Mouse (Mus musculus): ENCODE measurements at regions not wholly inside any gene's neighbourhood (a gene's known extent, or its start where the extent isn't known, plus 50 kb on each side); places are given as distances from the start of the nearest gene placed in this dataset.
A peak's percentile ranks its signal among the peaks of the same experiment; 100 is the strongest.

- DNase-seq (ENCODE audit: low read depth) = no peak
Measured at GRCm38 (mm10) chr13:90292124-90292523, 202.7 kb upstream of the Xrcc4 start.

GRCm38 (mm10) chr13:90280976-90281375, 191.6 kb upstream of the Xrcc4 start:
- no peak for DNase-seq (ENCODE audit: low read depth)

DNA sequence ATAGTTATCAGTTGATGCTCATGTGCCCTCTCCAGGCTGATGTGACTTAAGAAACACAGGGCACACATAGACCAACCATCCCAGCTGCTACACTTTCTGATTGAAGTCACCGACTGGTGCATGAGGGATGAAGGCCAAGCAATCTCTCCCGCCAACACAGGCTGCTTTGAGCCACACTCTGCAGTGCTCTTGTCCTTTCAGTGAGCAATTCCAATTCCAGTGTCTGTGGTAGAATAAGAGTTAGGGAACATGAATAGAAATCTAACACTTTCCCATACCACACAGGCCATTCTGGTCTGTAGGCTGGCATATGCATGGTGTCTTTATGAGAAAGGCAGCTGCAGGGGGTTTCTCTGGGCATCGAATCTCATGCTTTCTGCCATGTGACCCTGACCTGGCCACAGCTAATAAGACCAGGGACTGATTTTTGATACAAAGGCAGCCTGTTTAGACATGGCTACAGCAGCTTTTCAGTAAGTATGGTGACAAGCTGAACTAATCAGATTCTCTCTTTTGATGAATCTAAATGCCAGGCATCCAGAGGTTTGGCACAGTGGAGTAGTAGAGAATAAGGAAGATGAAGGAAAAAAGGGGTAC, 190.5 kb upstream of the Xrcc4 start:
- no peak for DNase-seq (ENCODE audit: low read depth)

GRCm38 (mm10) chr13:90279355-90279754, 189.9 kb upstream of the Xrcc4 start:
- no peak for DNase-seq (ENCODE audit: low read depth)

DNA sequence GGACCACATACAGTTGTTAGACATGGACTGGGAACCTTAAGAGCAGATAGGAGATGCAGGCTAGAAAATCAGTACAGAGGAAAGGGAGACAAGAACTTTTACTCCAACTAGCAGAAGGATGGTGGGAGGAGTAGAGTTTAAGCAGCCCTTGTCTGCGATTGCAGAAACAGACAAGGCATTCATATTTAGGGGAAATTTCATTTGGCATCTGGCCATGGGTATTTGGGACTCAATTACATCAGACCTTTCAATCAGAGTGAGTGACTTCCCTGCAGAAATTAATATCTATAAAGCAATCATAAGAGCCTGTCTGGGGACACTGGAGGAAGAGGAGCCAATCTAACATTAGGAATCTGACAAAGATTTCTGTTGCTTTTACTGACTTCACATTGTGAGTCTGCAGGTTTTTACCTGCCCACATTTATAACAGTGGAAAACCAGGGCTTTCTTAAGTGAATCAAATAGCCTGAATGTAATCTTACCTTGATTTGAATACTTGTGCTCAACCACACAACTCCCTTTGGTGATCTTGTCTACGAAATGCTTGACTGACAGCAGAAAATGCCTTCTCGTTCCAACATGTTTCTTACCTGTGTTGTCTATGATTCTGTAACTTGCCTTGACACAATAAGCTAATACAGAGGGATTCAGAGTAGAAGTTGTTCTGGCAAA, 169.8 kb upstream of the Xrcc4 start:
- DNase-seq (ENCODE audit: low read depth) = no peak

DNA sequence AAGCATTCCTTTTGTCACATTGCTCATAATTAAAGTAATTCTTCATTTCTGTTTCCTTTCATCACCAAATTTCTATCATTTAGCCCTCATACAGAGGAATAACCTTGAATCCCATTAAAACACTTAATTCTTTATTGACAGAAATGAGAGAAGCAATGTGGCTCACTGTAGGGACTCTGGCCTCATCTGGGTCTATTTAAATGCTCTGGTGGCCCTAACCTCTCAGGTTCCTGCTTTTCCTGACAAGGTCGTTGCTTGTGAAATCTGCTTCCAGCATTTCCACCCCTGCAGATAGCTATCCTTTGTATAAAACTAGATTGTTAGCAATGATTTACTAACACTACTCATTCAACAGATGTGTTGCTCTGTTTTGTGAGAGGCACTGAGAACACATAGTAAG, 163.6 kb upstream of the Xrcc4 start:
- DNase-seq (ENCODE audit: low read depth) = no peak

GRCm38 (mm10) chr13:90245997-90246765, 156.8 kb upstream of the Xrcc4 start:
- no peak for DNase-seq (ENCODE audit: low read depth)

DNA sequence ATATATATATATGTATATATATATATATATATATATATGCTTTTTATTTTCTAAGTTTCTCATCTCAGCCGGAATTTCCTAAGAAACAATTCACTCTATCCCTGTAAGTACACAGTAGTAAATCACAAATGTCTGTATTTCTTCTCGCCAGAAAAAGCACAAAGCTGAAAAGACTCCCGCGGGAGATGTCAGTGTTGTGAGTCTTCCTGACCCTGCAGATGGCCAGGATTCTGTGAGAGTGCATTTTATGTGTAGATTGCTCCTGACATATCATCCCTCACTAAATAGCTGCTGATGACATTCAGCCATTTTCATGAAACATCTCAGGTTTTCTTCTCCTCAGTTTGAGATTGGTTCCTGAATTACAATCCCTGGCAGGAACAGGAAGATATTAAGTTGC, 148.9 kb upstream of the Xrcc4 start:
- no peak for DNase-seq (ENCODE audit: low read depth)

DNA sequence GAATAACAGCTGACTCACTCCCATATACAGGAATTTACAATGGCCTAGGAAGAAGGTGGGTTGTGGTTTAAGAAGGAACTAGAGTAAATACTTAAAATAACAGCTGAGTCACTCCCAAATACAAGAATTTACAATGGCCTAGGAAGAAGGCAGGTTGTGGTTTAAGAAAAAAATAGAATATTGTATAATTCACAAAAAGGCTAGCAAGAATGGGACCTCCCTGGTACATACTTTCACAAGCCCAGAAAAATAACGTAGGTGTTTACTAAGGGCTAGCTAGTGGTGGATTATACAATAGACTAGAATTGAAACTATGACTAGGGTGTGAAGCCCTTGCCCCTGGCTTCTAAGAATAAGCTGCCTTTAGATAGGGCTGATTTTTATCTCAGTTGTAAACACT, 144.6 kb upstream of the Xrcc4 start:
- DNase-seq (ENCODE audit: low read depth) = peak; percentile 34

DNA sequence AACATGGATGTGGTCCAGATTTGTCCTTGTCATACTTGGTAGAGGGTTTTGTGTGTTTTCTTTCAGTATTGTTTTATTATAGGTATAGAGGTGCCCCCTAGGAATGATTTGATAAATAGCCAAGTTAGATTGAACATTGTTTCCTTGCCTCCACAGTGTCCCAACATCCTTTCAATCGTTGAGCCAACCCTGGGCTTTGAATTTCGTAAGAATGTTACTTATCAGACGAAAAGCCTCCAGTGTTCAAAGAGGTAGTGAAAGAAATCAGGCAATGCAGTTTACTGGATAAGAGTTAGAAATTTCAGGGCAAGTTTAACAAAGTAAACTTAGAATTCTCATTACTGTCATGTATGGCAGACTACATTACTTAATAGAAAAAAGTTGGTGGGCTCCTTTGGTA, 144.2 kb upstream of the Xrcc4 start:
- DNase-seq (ENCODE audit: low read depth) = peak; percentile 15

- DNase-seq (ENCODE audit: low read depth) = no peak
Measured at GRCm38 (mm10) chr13:90229106-90229505, 139.7 kb upstream of the Xrcc4 start.

DNA sequence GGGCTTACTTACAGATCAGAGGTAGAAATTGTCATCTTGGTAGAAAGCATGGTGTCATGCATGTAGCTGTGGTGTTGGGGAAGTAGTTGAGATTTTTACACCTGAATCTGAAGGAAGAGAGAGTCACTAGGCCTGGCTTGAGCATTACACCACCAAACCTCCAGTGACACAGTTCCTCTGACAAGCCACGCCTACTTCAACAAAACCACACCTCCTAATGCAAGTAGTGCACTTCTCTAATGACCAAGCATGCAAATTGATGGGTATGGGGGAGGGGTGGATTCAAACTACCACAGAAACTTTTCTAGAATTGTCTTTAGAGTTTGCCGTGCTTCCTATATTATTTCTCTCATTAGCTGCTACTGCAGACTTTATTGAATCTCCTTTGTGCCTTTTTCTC, 136.8 kb upstream of the Xrcc4 start:
- DNase-seq (ENCODE audit: low read depth) = no peak

DNA sequence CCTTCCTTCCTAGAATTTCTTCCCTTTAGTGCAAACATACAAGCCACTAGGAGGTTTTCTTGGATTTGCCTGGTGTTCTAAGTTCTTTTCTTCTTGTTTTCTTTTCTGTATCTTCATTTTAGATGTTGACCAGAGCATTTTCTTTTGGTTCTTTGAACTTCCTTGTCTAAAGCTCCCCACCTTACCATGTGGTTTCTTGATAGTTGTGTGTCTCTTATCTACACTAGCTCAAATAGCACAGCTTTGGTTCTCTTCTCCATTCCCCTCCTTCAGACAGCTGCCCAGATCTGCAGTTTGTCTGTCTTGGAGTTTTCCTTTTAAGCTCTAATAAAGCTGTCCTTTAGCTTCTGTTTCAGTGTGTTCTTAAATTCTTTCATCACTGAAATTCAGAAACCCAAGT, 123.0 kb upstream of the Xrcc4 start:
- no peak for DNase-seq (ENCODE audit: low read depth)

DNA sequence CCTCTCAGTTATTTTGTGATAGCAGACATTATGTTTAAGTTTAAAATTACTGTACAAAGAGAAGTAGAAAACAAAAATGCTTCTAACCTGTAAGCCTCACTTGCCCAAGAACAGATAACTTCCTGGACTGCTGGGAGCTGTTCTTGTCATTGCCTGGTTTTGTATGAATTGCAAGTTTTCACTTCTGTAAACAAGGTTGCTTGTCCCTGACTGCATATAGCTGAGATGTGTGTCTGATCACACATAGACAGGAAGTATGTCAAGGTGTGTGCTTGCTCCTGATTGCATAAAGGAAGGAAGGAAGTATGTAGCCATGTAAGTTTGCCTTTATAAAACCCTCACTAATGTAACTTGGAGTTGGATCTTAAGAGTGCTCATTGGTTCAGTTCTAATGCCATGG, 118.5 kb upstream of the Xrcc4 start:
- DNase-seq (ENCODE audit: low read depth) = no peak
